Mouse (Mus musculus): Measurements from ENCODE around the gene Fam149a. TPM values are rescaled to one million over a fixed set of nuclear protein-coding genes. Genes with fewer than 3 reads are reported as not detected.

Fam149a gene
- 1 to 10 TPM; 1.8 to 2.8 TPM for total RNA-seq (2021)
- long read RNA-seq, experiment 1, transcript Fam149a-203 (14 exons, 2,661 nt) = major isoform, 5 of 5 reads
- long read RNA-seq, experiment 1, partial matches to known transcripts = 0 of 5 reads
- long read RNA-seq, experiment 1, other reads (novel, unspliced or antisense) = 0 of 5 reads
- long read RNA-seq, experiment 2, transcript Fam149a-203 (14 exons, 2,661 nt) = major isoform, 5 of 5 reads
- long read RNA-seq, experiment 2, partial matches to known transcripts = 0 of 5 reads
- long read RNA-seq, experiment 2, other reads (novel, unspliced or antisense) = 0 of 5 reads

DNA sequence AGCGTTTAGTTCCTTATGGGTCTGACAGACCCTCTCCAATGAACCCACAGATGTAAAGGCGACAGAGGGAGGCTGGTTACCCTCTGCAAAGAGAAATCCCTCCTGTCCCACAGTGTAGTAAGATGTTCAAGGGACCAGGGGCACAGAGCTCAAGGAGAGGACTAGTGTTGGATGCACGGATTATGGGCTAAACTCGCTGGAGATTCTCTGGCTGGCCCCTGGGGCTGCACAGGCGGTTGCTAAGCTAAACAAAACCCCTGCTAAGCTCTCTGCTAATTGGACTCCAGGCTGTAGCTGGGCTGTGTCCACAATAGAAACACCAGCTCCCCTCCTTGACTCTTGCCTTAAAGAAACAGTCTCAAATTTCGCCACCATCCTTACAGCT, at the start of gene Fam149a:
TSS of gene Fam149a (minus strand) at position 329 of the 385 bp plus-strand sequence.
- intact Hi-C loops (cut with DNase I) = no loop called here
- DNase-seq = no peak
- no peak for TF ChIP-seq CTCF (IDR thresholded peaks at IDR 0.05)
- Histone ChIP-seq H3K4me3 (peak within 1 kb of the TSS; percentile 29; the same call in 1 of the 2 replicates), H3K27ac (no peak within 1 kb of the TSS)

DNA sequence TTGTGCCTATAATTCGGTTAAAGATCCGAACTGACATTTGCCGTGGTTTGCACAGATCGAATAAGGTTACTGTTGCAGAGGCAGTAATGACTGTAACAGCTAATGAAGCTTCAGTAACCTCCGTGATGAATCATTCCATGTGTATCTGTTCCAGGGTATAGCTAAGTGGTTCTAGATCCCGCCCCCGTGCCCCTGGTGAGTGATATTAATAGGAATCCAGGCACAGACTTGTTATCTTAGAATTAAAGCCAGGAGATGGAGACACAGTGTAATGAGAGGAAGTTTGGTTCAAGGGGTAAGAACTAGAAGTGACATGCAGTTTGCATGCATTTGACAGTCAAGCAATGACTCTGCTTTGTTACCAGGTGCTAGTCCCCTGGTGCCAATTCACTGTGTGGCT, 38.1 kb upstream of the Fam149a start:
- Histone ChIP-seq H3K27ac (no peak overlapping the region), H3K4me3 (no peak overlapping the region)
- TF ChIP-seq CTCF (IDR thresholded peaks at IDR 0.05) = no peak
- no peak for DNase-seq
- intact Hi-C loops (cut with DNase I) = no loop called here

DNA sequence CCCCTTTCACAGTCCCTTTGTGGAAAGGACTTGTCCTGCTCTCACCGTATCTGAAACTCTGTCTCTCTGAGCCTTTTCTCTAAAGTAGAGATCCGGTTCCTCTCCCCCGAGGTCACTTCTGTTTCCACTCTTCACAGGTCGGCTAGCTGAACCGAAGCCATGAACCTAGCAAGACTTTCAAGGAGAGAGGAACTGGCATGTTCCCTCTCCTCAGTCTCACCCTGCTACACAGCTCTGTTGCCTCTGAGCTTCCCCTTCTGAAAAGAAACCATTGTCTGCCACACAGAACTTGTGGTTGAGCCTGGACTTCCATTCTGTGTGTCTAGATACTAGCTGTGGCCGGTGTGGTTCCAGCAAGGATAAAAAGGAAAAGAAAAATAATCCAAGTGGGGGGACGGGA, 32.9 kb upstream of the Fam149a start:
- Histone ChIP-seq H3K4me3 (no peak overlapping the region), H3K27ac (no peak overlapping the region)
- no peak for TF ChIP-seq CTCF (IDR thresholded peaks at IDR 0.05)
- intact Hi-C loops (cut with DNase I) = no loop called here
- DNase-seq = no peak

DNA sequence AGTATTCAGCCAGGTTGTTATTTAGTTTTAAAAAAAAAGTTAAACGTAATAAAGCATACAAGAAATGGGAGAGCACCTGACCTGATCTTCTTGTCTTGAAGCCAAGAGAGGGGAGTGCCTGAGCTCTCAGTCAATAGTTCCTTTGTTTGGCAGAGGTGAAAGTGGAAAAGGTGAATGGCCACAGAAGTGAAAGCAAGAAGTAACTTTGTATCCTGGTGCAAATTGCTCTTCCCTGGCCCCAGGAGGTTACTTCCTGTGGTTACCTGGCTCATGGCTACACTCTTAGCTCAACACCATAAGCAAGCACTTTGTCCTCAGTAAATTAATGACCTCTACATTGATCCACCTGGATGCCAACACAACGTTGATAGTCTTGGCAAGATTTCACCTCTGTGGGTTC, 28.8 kb upstream of the Fam149a start, which contains the start of gene Tlr3:
TSS of gene Tlr3 (minus strand) at position 199 of the 400 bp plus-strand sequence.
- Histone ChIP-seq H3K4me3 (peak within 1 kb of the TSS; percentile 80), H3K27ac (peak within 1 kb of the TSS; percentile 89)
- intact Hi-C loops (cut with DNase I) = no loop called here
- TF ChIP-seq CTCF (IDR thresholded peaks at IDR 0.05) = no peak
- DNase-seq = no peak

DNA sequence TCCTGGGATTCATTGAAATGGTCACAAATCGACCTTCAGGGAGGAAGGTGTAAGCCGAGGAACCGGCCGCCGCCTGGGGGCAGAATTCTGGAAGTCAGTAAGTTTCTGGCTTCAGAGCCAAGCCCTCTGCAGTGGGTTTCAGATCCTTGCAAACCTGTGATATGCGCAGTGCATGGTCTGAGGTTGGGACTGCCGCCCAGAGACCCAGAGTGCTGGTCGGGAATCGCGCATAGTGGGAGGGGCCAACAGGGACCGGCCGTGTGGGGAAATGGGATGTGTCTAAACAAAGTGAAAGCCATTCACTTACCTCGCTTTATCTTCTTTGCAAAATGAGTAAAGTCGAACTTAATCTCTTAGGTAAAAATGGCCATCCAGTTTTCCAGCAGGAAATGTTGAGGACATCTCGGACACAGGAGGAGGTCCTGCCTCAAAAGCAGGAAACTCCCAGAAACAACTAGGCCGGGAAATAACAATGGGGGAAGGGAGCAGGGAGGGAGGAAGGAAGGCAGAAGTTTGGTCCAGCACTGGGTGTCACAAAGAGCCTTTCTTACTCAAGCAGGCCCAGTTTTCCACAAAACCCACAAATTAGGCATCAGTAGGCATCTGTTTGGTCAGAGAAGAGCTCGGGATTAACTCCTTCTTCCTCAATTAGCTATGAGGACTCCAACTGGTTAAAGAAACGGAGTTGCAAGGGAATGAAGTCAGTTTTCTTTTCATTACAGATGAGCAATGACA, 28.2 kb upstream of the Fam149a start:
- peak; percentile 53 for TF ChIP-seq CTCF (IDR thresholded peaks at IDR 0.05)
- Histone ChIP-seq H3K4me3 (peak overlapping the region; percentile 80), H3K27ac (peak overlapping the region; percentile 89)
- intact Hi-C loops (cut with DNase I) = no loop called here
- peak; percentile 74 for DNase-seq

DNA sequence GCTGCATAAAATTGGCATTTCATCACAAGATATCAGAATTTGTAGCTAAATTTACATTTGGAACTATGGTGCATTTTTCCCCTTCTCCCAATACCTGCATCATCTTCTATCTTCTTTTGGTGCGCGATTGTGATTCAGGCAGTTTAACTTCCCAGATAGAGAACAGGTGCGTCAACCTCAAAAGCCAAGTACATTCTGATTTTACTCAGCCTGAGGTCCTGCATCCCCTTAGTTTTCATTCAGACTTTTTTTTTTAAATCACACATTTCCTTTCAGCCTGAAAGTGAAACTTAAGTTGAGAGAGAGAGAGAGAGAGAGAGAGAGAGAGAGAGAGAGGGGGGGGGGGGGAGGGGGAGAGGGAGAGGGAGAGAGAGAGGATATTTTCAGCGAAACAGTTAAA, 27.6 kb upstream of the Fam149a start:
- TF ChIP-seq CTCF (IDR thresholded peaks at IDR 0.05) = no peak
- Histone ChIP-seq H3K4me3 (peak overlapping the region; percentile 80), H3K27ac (peak overlapping the region; percentile 89)
- intact Hi-C loops (cut with DNase I) = no loop called here
- DNase-seq = no peak

DNA sequence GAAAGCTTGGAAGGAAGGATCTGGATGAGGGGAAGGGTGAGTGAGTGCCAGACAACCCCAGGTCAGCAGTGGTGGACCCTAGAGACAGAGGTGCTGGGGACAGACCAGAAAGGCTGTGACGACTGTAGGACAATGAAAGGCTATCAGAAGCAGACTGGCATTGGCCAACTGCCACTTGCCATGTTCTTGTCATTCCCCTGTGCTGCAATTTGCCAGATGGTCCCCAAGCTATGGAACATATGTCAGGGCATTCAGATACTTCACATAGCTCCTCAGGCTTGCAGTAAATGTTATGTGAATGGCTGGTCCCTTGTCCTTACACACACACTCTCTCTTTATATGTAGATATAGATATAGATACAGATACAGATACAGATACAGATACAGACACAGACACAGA, 1.2 kb upstream of the Fam149a start:
- Histone ChIP-seq H3K27ac (no peak overlapping the region), H3K4me3 (no peak overlapping the region)
- DNase-seq = no peak
- intact Hi-C loops (cut with DNase I) = no loop called here
- TF ChIP-seq CTCF (IDR thresholded peaks at IDR 0.05) = no peak

DNA sequence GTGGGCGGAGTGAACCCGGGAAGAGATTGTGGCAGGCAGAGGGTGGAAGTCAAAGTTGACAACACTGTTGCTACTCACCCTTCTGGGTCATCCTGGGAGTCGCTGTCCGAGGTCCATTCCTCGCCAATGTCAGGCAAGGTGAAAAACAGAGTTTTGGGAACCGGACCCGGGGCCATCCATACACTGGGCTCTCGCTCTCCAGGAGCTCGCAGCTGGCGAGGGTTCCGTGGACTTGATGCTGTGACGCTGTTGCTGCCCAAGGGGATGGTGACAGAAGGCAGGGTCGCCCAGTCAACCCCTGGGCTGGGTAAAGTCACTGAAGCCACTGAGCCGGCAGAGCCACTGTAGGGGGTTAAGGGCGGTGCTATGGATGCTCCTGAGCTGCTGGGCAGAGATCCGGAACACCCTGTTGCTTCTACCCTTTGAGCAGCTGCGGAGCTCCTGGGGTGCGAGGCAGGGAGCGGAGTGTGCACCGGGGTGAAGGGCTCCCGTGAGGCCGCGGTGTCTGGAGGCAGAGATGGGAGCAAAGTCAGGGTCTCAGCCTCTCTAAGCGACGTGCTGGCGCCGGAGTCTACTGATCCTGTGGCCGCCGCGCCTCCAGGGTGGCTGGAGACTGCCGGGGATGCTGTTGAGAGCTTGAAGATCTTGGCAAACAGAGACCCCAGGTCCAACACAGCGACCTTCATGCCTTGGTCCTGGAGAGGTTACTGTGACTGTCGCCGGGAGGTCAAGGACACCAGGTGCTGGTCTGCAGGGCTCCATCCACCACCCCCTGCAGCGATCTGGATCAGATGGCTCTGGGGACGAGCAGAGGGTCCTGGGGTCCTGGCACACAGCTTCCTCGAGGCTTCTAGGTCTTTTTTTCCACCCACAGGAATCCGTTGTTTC, 772 bp downstream of the Fam149a start:
- Histone ChIP-seq H3K4me3 (peak overlapping the region; percentile 29; the same call in 1 of the 2 replicates), H3K27ac (no peak overlapping the region)
- no peak for DNase-seq
- TF ChIP-seq CTCF (IDR thresholded peaks at IDR 0.05) = no peak
- intact Hi-C loops (cut with DNase I) = no loop called here

DNA sequence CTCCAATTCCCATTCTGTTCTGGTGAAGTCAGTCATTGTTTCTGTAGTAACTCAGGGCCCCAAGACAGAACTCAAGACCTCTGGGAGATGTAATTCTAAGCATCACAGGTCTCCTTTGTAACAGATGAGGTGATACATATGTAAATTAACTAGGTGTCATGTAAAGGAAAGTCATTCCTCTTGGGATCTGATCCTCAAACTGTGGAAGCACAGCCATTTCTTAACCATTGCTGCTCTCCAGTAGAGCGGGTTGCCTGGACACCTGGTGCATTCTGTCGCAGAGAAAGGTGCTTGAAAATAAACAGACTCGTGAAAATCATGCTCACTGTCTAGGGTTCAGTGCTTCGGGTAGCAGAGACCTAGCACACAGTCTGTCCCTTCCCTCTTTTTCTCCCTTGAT, 1.5 kb downstream of the Fam149a start:
- Histone ChIP-seq H3K4me3 (no peak overlapping the region), H3K27ac (no peak overlapping the region)
- DNase-seq = no peak
- intact Hi-C loops (cut with DNase I) = no loop called here
- no peak for TF ChIP-seq CTCF (IDR thresholded peaks at IDR 0.05)

DNA sequence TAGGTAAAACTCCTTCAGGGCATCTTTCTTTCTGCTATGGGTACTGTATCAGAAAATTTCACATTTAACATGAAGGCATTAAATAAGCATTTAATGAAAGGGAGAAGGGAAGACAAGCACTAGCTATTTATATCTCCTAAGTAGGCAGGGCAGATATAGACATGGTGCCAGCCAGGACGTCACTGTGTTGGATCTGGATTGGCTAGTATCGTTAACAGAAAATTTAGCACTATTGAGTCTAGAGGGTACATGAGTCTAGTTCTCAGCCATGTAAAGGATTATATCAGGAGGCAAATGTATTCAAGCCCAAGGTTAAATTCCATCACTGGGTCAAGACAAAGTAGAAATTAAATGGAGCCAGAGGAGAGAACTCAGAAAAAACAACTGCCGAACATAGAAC, 8.0 kb downstream of the Fam149a start:
- no peak for DNase-seq
- intact Hi-C loops (cut with DNase I) = no loop called here
- H3K27ac ChIP-seq = no peak overlapping the region
- no peak overlapping the region for H3K4me3 ChIP-seq
- no peak for TF ChIP-seq CTCF (IDR thresholded peaks at IDR 0.05)

DNA sequence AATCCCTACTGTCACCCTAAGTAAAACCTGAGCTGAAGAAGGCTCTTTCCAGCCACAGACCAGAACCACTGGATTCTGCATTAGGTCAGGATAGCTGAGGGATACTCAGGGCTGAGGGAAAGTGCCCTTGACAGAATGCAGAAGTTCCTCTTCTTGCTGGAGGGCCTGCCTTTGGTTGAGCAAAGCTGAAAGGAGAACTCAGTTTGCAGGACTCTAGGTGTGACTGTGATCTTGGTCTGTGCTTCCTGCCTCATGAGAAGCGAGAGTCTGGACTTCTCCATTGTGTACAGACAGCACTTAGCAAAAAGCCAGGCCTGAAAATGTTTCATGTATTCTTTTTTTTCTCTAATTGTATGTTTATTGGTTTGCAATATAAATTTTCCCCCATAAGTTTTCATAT, 14.9 kb downstream of the Fam149a start:
- no peak for DNase-seq
- intact Hi-C loops (cut with DNase I) = no loop called here
- no peak overlapping the region for H3K4me3 ChIP-seq
- no peak for TF ChIP-seq CTCF (IDR thresholded peaks at IDR 0.05)
- no peak overlapping the region for H3K27ac ChIP-seq

DNA sequence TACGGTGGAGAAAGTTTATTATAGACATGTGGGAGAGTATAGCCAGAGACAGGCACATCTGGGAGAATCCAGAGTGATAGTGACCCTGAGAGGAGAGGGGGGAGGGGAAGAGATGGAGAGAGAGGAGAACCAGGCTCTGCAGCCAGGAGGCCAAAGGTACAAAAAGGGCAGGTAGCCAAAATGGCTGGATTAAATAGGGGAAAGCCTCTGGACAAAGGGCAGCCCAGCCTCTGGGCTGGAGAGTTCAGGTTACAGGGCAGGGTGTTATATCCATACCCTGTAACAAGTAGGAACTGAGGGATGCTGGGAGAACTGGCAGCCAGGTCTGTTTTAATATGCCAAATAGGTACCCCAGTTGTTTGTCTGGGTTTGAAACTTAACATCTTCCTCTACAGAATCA, 18.9 kb downstream of the Fam149a start:
- Histone ChIP-seq H3K4me3 (no peak overlapping the region), H3K27ac (no peak overlapping the region)
- intact Hi-C loops (cut with DNase I) = no loop called here
- DNase-seq = no peak
- TF ChIP-seq CTCF (IDR thresholded peaks at IDR 0.05) = no peak

DNA sequence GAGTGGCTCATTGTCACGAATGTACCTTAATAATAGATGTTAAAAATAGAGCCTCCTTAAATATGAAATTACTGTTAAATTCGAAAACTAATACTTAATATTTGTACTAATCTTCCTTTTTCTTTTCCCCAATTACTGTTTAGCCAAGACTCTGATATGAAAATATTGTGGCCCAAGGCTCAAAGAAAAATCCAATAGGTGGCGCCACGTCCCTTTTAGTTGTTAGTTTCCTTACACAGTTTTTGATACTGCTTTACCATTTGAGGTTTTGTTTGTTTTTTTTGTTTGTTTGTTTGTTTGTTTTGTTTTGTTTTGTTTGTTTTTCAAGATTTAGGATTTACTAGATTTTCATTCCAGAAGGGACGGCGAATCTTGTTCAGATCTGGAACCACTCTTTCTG, 19.8 kb downstream of the Fam149a start:
- Histone ChIP-seq H3K4me3 (no peak overlapping the region), H3K27ac (no peak overlapping the region)
- intact Hi-C loops (cut with DNase I) = no loop called here
- peak; percentile 48 for TF ChIP-seq CTCF (IDR thresholded peaks at IDR 0.05)
- no peak for DNase-seq
